Mouse (Mus musculus) E14TG2a.4 (cell line): ENCODE measurements around the gene Tcf19.

ENCODE experiments used
- CTCF ChIP-seq: conservative IDR thresholded peaks from 2 replicates; pipeline ENCODE4 v1.5.1; 2014; ENCODE audit warnings: low read length
- NANOG ChIP-seq: IDR thresholded peaks from 2 replicates; pipeline ENCODE4 v1.6.1; 2014; ENCODE audit warnings: borderline replicate concordance, low read length, mixed read lengths
- POU5F1 ChIP-seq: IDR thresholded peaks from 2 replicates; pipeline ENCODE4 v1.6.1; 2014; ENCODE audit warnings: low read length, borderline replicate concordance

DNA sequence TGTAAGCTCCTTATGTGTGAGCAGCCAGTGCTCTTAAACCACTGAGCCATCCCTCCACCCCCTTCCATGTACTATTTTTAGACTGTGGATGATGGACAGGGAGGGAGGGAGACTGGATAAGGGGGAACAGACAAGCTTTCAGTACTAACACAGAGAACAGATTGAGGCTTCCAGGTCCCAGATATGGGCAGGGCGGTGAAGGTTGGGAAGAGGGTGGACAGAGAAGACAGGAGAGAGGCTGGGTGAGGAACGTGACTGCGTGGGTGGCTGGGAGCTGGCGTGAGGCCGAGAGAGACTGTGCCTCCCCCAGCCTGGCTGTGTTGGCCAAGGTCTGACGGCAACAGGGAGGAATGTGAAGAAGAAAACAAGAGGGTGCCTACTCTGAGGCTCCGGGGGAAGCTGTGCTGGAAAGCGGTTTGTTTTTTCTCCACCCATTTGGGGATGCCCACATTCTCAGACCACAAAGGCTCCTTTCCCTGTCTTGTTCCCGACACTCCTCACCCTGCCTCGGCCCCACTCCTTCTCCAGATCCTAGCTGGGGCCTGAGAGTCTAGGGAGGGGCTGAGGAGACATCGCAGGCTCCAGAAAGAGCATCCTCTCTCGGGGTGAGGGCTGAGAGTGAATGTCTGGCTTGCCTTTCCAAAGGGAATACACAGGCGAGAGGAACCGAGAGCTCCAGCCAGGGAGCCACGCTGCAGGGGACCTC, 33.0 kb upstream of the Tcf19 start:
- TF ChIP-seq CTCF (no peak), NANOG (no peak), POU5F1 (no peak)
